Mouse (Mus musculus) E14TG2a.4 (cell line): ENCODE data around the gene Zbtb18.

Experiments
- CTCF ChIP-seq: conservative IDR thresholded peaks from 2 replicates; pipeline ENCODE4 v1.5.1; 2014; ENCODE audit warnings: low read length
- POU5F1 ChIP-seq: IDR thresholded peaks from 2 replicates; pipeline ENCODE4 v1.6.1; 2014; ENCODE audit warnings: low read length, borderline replicate concordance

DNA sequence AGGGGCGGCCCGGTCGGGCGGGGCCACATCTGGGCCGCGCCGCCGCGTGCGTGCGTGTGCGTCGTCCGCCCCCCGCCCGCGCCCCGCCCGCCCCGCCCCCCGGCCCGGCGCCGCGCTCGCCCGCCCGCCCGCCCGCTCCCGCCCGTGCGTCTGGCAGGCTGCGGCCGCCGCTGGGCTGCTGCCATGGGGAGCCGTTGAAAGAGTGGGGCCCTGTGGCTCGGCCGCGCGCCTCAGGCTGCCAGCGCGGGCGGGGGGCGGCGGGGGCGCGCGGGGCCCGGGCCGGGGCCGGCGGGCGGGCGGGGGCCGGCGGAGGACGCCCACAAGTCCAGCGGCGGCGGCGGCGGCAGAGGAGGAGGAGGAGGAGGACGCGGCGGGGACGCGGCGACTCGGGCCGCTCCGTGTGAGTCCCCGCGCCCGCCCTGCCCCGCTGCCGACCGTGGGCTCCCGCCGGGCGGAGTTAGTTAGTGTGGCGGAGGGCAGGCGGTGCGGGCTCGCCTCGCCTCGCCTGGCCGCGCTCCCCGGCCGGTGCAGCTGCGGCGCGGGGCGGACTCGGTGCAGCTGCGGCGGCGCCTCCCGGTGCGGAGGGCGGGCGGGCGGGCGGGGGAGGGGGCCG lies at the start of gene Zbtb18:
- TF ChIP-seq CTCF, result no peak
- no peak for TF ChIP-seq POU5F1
